Mouse (Mus musculus) layer of hippocampus, postnatal 14 days (tissue): ENCODE measurements around the gene Adamts7. TPM values are rescaled to one million over a fixed set of nuclear protein-coding genes. Genes with fewer than 3 reads are reported as not detected.

Source experiments
- DNase-seq, 2 experiments: peaks; one replicate each; pipeline ENCODE4 v3.0.0; 2021 to 2022; ENCODE audit warnings: low spot score in 2 of 2, mixed read lengths in 1 of 2
- total RNA-seq, 2 experiments: library from RNA; stranded (reverse); gene quantifications; 2 replicates each; pipeline ENCODE4 v1.2.3; 2021

Gene Adamts7
- total RNA-seq, 2 experiments from 2014 or later, result 1.3 to 1.5 TPM

GRCm38 (mm10) chr9:90145788-90146187, 17.1 kb upstream of the Adamts7 start:
- no peak for DNase-seq

- no peak for DNase-seq
Measured at GRCm38 (mm10) chr9:90146869-90147268, 16.0 kb upstream of the Adamts7 start.

DNA sequence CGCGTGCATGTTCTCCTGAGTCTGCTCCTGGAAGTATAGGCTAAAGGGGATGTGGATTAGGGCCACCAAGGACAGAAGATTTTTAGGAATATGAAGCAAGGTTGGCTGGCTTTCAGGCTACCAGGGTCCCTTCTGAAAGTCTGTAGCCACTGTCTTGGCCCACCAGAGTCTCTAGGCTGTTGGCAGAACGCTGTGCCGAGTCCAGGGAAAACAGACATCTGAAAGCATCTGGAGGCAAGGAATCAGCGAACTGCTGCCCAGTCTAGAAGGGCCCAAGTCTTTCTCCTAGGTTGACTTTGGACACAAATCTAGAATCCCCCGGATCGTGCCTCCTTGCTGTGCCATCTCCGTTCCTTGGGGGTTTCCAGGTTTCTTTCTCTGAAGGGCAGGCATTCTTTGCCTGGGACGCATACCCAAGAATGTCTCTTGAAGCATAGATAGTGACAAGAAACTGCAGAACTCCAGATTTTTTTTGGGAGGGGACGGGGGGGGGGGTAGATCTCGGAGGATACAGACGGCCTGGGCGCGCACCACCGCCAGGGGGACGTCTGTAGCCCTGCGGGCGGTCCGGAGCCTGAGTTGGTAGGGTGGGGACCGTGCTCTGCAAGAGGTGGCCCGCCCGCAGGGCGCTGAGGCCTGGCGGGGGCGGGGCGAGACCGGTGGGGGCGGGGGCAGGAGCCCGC, 485 bp upstream of the Adamts7 start:
- DNase-seq, result no peak

- no peak for DNase-seq
Measured at GRCm38 (mm10) chr9:90163749-90164095, 853 bp downstream of the Adamts7 start.

DNA sequence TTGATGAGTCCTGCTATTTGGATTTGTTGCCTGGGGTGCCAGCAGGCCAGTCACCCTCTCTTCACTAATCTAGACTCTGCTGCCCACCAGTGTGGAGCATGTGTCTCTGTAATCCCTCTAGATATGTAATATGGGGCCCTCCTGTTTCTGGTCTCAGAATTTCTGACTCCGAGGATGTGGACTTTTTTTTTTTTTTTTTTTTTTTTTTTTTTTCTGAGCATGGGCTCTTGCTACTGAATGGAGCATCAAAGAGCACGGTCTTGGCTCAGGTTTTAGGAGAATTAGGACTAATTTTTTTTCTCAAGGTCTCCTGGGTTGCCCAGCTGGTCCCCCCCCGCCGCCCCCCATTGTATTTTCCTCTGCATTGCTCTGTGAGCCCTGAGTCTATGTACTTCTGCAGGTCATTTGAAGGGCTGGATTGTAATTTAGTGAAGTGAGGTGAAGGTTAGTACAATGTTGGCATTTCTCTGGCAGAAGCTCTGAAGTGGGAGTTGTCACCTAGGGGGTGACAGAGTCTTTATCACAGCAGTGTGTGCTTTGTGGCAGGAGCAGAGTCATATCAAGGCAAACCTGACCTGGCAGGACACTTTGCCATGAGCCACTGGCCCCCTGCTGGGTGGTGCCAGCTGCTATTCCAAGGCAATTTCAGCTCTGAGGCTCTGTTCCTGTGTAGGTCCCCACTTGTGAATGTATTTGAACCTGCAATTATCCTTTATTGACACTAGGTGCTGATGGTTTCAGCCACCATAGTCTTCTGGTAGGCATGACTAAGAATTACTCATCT, 2.0 kb downstream of the Adamts7 start:
- DNase-seq, result no peak

- no peak for DNase-seq
Measured at GRCm38 (mm10) chr9:90165590-90165989, 2.7 kb downstream of the Adamts7 start.

GRCm38 (mm10) chr9:90166615-90167014, 3.7 kb downstream of the Adamts7 start:
- DNase-seq, result no peak

DNA sequence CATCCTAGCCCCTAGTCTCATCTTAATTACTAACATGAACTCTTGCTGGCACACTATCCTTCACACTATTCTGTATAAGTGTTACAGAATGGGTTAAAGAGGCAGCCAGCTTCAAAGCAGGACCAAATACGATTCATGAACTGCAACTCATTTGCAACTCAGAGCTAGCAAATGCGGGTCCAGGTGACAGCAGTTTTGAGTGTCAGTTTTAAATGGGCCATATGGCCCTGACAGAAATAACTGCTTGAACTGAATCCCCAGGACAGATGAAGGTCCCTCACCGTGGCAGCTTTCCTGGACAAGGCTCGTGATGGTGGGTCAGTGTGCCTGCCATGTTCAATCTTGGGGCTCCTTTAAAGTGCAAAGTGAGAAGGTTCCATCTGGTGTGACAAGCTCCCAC, 7.1 kb downstream of the Adamts7 start:
- peak in 1 of 2 experiments; percentile 65 for DNase-seq

DNA sequence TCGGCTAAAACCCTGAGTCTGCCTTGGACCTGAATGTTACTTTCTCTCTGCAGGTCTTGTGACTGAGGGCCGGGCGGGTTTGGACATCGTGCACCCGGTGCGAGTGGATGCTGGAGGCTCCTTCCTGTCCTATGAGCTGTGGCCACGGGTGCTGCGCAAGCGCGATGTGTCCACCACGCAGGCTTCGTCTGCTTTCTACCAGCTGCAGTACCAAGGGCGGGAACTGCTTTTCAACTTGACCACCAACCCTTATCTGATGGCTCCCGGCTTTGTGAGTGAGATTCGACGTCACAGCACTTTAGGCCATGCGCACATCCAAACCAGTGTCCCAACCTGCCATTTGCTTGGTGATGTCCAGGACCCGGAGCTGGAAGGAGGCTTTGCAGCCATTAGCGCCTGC, 8.6 kb downstream of the Adamts7 start:
- DNase-seq, result no peak

- DNase-seq, result no peak
Measured at GRCm38 (mm10) chr9:90172528-90173321, 9.9 kb downstream of the Adamts7 start.

DNA sequence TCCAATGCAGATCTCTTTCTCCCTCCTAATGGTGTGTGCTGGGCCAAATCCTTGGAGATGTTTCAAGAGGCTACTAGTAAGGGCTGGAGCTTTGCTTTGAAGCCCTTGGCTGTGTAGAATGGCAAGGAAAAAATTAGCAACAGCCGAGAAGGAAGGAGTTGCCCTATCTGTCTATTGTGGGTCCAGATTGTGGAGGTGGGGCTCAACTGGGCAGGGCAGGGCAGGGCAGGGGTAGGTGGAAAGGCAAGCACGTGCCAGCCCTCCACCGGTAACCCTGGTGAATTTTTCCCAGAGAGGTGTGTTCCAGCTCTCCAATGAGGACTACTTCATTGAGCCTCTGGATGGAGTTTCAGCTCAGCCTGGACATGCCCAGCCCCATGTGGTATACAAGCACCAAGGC, 10.5 kb downstream of the Adamts7 start:
- DNase-seq, result no peak

DNA sequence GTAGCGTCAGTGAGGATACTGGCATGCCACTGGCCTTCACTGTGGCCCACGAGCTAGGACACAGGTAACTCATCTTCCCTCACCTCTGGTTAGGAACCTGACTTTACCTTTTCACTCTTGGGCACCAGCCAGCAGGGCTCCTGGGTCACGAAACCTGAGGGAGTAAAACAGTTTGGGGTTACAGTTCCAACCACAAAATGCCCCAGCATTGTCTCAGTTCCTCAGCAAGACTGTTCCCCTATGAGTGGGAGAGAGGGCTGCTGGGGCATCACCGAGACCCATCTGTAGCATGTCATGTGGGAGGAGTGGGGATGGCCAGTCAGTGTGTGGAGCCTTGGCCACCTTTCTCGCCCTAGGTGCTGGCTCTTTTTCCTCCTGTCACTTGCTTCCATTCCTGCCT, 16.5 kb downstream of the Adamts7 start:
- no peak for DNase-seq

DNA sequence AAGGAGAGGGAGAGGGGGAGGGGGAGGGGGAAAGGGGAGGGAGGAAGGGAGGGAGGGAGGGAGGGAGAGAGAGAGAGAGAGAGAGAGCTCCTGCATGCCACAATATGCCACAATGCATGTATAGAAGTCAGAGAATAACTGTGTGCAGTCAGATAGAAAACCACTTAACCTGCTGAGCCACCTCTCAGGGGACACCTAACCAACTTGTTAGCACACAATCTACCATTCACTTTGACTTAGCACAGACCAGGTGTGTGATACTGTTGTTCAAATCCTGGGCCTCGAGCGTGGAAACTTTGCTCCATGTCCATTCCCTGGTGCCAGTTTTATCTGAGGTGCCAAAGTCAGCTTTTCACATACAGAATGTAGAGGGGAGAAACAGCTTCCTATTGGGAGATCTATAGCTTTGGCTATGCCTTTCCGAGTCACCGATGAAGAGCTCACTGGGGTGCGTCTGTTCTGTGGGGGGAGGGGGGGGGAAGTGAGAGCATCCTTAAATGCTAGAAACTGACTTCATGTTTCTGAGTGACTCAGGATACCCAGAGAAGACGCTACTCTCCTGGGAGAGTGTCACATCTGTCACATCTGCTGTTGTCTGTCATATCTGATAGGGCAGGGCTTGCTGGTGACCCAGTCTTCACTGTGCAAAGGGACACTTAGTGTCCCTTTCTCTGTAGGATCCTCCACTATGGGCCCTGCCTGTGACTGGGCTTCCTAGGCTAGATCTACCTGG, 19.0 kb downstream of the Adamts7 start:
- DNase-seq, result no peak

- no peak for DNase-seq
Measured at GRCm38 (mm10) chr9:90182636-90183421, 20.0 kb downstream of the Adamts7 start.

DNA sequence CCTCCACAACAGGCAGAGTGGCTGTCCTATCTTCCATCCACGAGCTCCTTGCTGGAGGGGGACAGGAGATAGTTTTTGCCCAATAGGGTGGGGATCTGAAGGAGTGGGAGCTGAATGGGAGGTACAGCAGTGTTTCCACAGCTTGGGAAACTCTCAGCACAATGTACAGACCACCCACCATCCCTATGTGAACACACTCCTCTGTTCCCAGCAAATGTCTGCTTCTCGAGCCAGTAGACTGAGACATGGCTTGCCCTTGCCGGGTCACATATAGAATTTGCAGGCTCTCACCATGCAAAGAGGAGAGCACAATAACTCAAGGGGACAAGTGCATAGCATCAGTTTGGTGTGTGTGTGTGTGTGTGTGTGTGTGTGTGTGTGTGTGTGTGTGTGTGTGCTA, 20.7 kb downstream of the Adamts7 start:
- no peak for DNase-seq

DNA sequence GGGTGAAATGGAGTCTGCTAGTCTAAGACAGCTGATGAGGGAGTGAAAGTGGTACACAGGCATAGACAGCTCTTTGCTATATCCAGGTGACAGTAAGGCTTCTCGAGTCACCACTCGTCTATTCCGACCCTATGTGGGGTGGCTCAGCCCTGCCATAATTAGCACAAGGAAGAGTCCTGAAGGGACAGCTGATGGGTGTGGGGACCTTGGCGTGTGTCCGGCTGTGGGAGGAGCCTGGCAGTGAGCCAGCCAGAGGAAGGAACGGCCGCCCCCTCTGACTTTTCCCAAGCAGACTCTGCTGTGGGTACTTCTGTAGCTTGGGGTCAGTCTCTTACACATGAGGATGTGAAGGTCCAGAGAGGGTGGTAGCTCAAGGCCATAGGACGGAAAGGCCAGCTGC, 21.2 kb downstream of the Adamts7 start:
- DNase-seq, result no peak

DNA sequence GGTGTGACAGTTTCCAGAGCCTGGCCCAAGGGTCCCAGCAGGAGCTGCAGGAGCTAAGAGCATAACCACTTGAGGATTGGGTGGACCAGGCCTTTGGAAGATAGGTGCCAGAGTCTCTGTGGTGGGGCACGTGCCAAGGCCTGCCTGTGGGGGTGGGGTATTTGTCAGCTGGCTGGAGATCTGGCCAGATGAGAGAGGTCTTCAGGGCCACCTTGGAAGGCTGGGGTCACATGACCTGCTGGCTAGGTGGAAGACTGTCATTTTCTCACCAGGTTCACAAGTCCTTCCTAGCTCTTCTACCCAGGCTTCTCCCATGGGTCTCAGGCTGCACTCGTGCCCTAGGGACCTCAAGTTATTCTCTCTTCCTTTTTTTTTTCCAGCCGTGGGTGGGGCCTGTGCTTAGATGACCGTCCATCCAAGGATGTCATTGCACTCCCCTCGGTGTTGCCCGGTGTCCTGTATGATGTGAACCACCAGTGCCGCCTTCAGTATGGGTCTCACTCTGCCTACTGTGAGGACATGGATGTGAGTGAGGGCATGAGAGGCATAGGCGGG, 22.6 kb downstream of the Adamts7 start:
- no peak for DNase-seq

DNA sequence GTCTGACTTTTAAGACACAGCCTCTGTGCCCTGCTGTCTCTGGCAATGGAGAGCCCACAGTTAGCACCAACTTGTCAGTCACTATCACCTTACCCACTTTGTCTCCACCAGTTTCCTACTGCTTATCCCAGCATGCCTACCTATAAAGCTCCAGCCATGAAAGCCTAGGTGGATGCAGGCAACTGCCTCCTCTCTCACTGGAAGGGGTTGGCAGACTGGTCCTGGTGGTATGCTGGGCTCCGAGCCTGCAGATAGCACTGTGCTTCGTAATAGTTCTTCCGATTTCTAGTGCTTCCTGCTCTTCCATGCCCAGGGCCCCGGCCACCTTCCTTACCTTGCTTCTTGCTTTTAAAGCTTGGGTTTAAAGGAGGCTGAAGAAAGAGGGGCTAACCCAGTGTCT, 26.0 kb downstream of the Adamts7 start:
- no peak for DNase-seq

DNA sequence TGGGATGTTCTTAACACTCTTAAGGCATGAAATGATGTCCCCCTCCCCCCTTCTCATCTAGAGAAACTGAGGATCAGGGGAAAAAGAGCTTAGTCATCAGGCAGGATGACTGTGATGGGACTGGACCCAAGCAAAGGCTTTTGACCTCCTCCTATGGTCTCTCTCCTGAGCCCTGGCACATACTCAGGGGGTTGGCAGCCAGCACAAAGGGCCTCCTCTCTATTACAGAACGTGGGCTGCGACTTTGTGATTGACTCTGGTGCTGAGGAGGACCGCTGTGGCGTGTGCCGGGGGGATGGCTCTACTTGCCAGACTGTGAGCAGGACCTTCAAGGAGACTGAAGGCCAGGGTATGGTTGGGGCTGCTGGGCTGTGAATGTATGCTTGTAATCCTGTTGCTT, 26.5 kb downstream of the Adamts7 start:
- no peak for DNase-seq

DNA sequence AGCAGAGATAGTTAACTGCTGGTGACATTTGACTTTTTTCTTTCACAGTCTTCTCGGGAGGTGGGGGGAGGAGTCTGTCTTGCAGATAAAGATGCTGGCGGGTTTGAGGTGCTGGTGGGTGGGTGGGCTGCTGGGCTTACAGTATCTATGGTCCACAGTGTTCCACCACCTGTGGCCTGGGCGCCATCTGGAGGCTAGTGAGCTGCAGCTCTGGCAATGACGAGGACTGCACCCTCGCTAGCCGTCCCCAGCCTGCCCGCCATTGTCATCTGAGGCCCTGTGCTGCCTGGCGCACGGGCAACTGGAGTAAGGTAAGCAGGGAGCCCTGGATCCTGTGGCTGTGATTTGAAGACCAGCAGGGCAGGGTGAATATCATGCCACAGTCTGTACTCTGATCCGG, 32.1 kb downstream of the Adamts7 start:
- DNase-seq, result no peak
